Mouse (Mus musculus) limb, embryonic 14.5 days (tissue): ENCODE data around the gene Malsu1. TPM values are rescaled to one million over a fixed set of nuclear protein-coding genes. Genes with fewer than 3 reads are reported as not detected.

Experiments
- ATAC-seq: fragments of 200-750 bp; cut with Nextera tagmentation; 2 replicates; pipeline ENCODE4 v1.8.0; 2017; ENCODE audit warnings: low read depth, moderate number of reproducible peaks, moderate TSS enrichment; ENCODE audit not compliant: low FRiP score
- DNase-seq: peaks from one replicate; pipeline ENCODE4 v3.0.0-alpha.2; 2015; ENCODE audit warnings: low spot score
- H3K27ac ChIP-seq: fragments of 300-500 bp; sonication (generic); replicated peaks from 2 replicates; pipeline ENCODE4 v1.5.1; 2014; ENCODE audit warnings: low read depth, mild to moderate bottlenecking, low read length, moderate library complexity, mixed read lengths
- H3K27me3 ChIP-seq: fragments of 300-500 bp; sonication (generic); 2 replicates; pipeline ENCODE4 v1.6.1; 2014; ENCODE audit warnings: low read length, mixed read lengths; ENCODE audit not compliant: control insufficient read depth, insufficient read depth
- H3K36me3 ChIP-seq: fragments of 300-500 bp; sonication (generic); 2 replicates; pipeline ENCODE4 v1.6.1; 2014; ENCODE audit warnings: mild to moderate bottlenecking, low read length, moderate library complexity, mixed read lengths; ENCODE audit not compliant: control insufficient read depth, insufficient read depth
- H3K4me1 ChIP-seq: fragments of 300-500 bp; sonication (generic); 2 replicates; pipeline ENCODE4 v1.6.1; 2014; ENCODE audit warnings: antibody characterized with exemption, low read length, mixed read lengths; ENCODE audit not compliant: control insufficient read depth, insufficient read depth
- H3K4me2 ChIP-seq: fragments of 300-500 bp; sonication (generic); replicated peaks from 2 replicates; pipeline ENCODE4 v1.6.1; 2014; ENCODE audit warnings: low read depth, mild to moderate bottlenecking, low read length, moderate library complexity; ENCODE audit not compliant: severe bottlenecking
- H3K4me3 ChIP-seq: fragments of 300-500 bp; sonication (generic); replicated peaks from 2 replicates; pipeline ENCODE4 v1.5.1; 2014; ENCODE audit warnings: low read length
- H3K9ac ChIP-seq: fragments of 300-500 bp; sonication (generic); 2 replicates; pipeline ENCODE4 v1.6.1; 2014; ENCODE audit warnings: mild to moderate bottlenecking, low read depth, low read length, moderate library complexity; ENCODE audit not compliant: severe bottlenecking
- H3K9me3 ChIP-seq: fragments of 300-500 bp; sonication (generic); 2 replicates; pipeline ENCODE4 v1.6.1; 2016; ENCODE audit warnings: low read length; ENCODE audit not compliant: control insufficient read depth
- POLR2A ChIP-seq: fragments of 200-500 bp; IDR thresholded peaks from 2 replicates; pipeline ENCODE4 v1.8.0; 2012; ENCODE audit warnings: inconsistent platforms, mild to moderate bottlenecking, moderate library complexity, borderline replicate concordance; ENCODE audit not compliant: insufficient read depth, insufficient read length; ENCODE audit errors: extremely low read depth
- WGBS: fragments of 180-500 bp; shearing (Covaris S2); extraction: QIAGEN DNeasy Blood & Tissue Kit; methylation state at CpG from one replicate; pipeline ENCODE4 v1.1.7; 2014; 5-methylcytosine and 5-hydroxymethylcytosine counted together
- polyA plus RNA-seq, 2 experiments: library from polyadenylated mRNA; depleted of rRNA in 1 of 2; stranded (reverse) in 1 of 2; unstranded in 1 of 2; fragments of >200 nt; fragmentation: Nextera tagmentation in 1 of 2; extraction: Ambion mirVana in 1 of 2; gene quantifications; 2 replicates each; pipeline versions ENCODE4 v1.2.1 to v1.2.3; 2012 to 2014

Gene Malsu1
- polyA plus RNA-seq, 2 experiments, result 27.4 to 72.1 TPM

GRCm38 (mm10) chr6:49031230-49031629 lies 42.4 kb upstream of the Malsu1 start:
- no peaks in the 10 kb centered on the region for H3K36me3 ChIP-seq
- H3K4me1 ChIP-seq, result no peaks in the 10 kb centered on the region
- DNase-seq (no peak), ATAC-seq (no peak)
- H3K4me3 ChIP-seq, result no peak overlapping the region
- H3K27me3 ChIP-seq, result no peaks in the 10 kb centered on the region
- no peaks in the 10 kb centered on the region for H3K9me3 ChIP-seq
- no peak overlapping the region for H3K9ac ChIP-seq
- H3K27ac ChIP-seq, result no peak overlapping the region
- 57% methylated on average over 4 of the region's 4 CpGs for WGBS
- H3K4me2 ChIP-seq, result no peak overlapping the region
- TF ChIP-seq POLR2A, result no peak

GRCm38 (mm10) chr6:49032783-49033182 lies 40.8 kb upstream of the Malsu1 start:
- 83% methylated on average over 4 of the region's 4 CpGs for WGBS
- ATAC-seq (no peak), DNase-seq (no peak)
- H3K27me3 ChIP-seq, result no peaks in the 10 kb centered on the region
- H3K9ac ChIP-seq, result no peak overlapping the region
- no peak overlapping the region for H3K4me3 ChIP-seq
- H3K4me2 ChIP-seq, result no peak overlapping the region
- no peak overlapping the region for H3K27ac ChIP-seq
- TF ChIP-seq POLR2A, result no peak
- no peaks in the 10 kb centered on the region for H3K36me3 ChIP-seq
- H3K9me3 ChIP-seq, result no peaks in the 10 kb centered on the region
- peaks cover 4% of the 10 kb centered on the region for H3K4me1 ChIP-seq

- Histone ChIP-seq H3K36me3 (no peaks in the 10 kb centered on the region), H3K4me2 (peak within 1 kb of the TSS; percentile 31; the same call in 1 of the 2 replicates), H3K4me3 (peak within 1 kb of the TSS; percentile 16; the same call in 1 of the 2 replicates), H3K9ac (peak within 1 kb of the TSS; percentile 31), H3K27me3 (no peaks in the 10 kb centered on the region), H3K9me3 (no peaks in the 10 kb centered on the region), H3K27ac (no peak within 1 kb of the TSS), H3K4me1 (peaks cover 5% of the 10 kb centered on the region)
- ATAC-seq (no peak; the same call in 1 of the 2 replicates), DNase-seq (peak; percentile 12)
- WGBS, result 31% methylated on average over 28 of the region's 28 CpGs
- TF ChIP-seq POLR2A, result no peak
Measured at GRCm38 (mm10) chr6:49036275-49037267, 37.0 kb upstream of the Malsu1 start, which contains the start of gene Gpnmb. Gene Gpnmb (plus strand): TSS chr6:49036546.

GRCm38 (mm10) chr6:49037268-49037662 lies 36.3 kb upstream of the Malsu1 start:
- no peaks in the 10 kb centered on the region for H3K9me3 ChIP-seq
- no peaks in the 10 kb centered on the region for H3K36me3 ChIP-seq
- no peak for DNase-seq
- H3K4me3 ChIP-seq, result no peak overlapping the region
- no peak overlapping the region for H3K27ac ChIP-seq
- no peaks in the 10 kb centered on the region for H3K27me3 ChIP-seq
- H3K9ac ChIP-seq, result no peak overlapping the region
- no peak for TF ChIP-seq POLR2A
- H3K4me2 ChIP-seq, result no peak overlapping the region
- 70% methylated on average over 12 of the region's 12 CpGs for WGBS
- ATAC-seq, result no peak
- peaks cover 5% of the 10 kb centered on the region for H3K4me1 ChIP-seq

GRCm38 (mm10) chr6:49039470-49040180 lies 34.0 kb upstream of the Malsu1 start:
- 17% methylated on average over 18 of the region's 18 CpGs for WGBS
- Histone ChIP-seq H3K4me3 (peak overlapping the region; percentile 32), H3K27ac (no peak overlapping the region), H3K36me3 (no peaks in the 10 kb centered on the region), H3K4me1 (peaks cover 5% of the 10 kb centered on the region), H3K9me3 (no peaks in the 10 kb centered on the region), H3K4me2 (peak overlapping the region; percentile 44), H3K27me3 (no peaks in the 10 kb centered on the region), H3K9ac (peak overlapping the region; percentile 38)
- ATAC-seq, result 0 out of 2 replicates have a peak, but pooled peaks have one; percentile 41
- peak; percentile 80 for DNase-seq
- no peak for TF ChIP-seq POLR2A
